In the genomic region with DNA sequence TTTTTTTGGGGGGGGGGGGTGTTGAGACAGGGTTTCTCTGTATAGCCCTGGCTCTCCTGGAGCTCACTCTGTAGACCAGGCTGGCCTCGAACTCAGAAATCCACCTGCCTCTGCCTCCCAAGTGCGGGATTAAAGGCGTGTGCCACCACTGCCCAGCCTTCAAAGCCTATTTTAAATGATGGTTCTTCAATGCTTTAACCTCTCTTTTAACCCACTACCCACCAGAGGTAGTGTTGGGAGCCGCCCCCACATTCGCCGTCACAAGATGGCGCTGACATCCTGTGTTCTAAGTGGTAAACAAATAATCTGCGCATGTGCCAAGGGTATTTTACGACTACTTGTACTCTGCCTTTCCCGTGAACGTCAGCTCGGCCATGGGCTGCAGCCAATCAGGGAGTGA, we compare ENCODE assay signal across 9 mouse cellular contexts. TPM values are rescaled to one million over a fixed set of nuclear protein-coding genes. Genes with fewer than 3 reads are reported as not detected.
A peak's percentile ranks its signal among the peaks of the same experiment; 100 is the strongest.
DNase-seq lines count a peak whose midpoint lies in the region; ATAC-seq and TF ChIP-seq lines count a peak whose summit lies in the region.
"Not testable (repeated sequence)": the region's sequence is repeated elsewhere in the genome, so short reads cannot be mapped to it uniquely, and the experiment has no call there.
"Had no signal": no experiment of that assay in that cellular context is flagged by ENCODE, and none has a peak within 500 bp of the region (broad histone marks: within the 10 kb centered on the region; RNA-seq: fewer than 3 reads in every experiment).

No protein-coding gene starts in this region.

- WGBS in liver, embryonic 13.5 days (ENCODE audit: insufficient replicate concordance): 56% methylated on average over 8 of the region's 12 CpGs
- 62% methylated on average over 8 of the region's 12 CpGs for WGBS in midbrain, embryonic 14.5 days
- 48% methylated on average over 8 of the region's 12 CpGs for WGBS in stomach, postnatal 0 days

- H3K4me3 ChIP-seq in gastrocnemius, adult 2 months; liver, embryonic 13.5 days (replicated peaks); midbrain, embryonic 14.5 days (replicated peaks; ENCODE audit: low read depth, low read length); stomach, postnatal 0 days (ENCODE audit: low read depth, low read length): not testable (repeated sequence)

- H3K4me1 ChIP-seq in liver, embryonic 13.5 days (replicated peaks): peaks cover 30% of the 10 kb centered on the region
- H3K4me1 ChIP-seq in midbrain, embryonic 14.5 days (ENCODE audit: control insufficient read depth, insufficient read depth, low read length): peaks cover 18% of the 10 kb centered on the region
- H3K4me1 ChIP-seq in stomach, postnatal 0 days (replicated peaks; ENCODE audit: control insufficient read depth, insufficient read depth): not testable (repeated sequence)

- H3K9me3 ChIP-seq in liver, embryonic 13.5 days (replicated peaks); midbrain, embryonic 14.5 days (ENCODE audit: control insufficient read depth, low read length); stomach, postnatal 0 days (ENCODE audit: control insufficient read depth, low read length): not testable (repeated sequence)

- ATAC-seq in CD4-positive, CD25-positive, alpha-beta regulatory T cell, adult 4 months: peak; percentile 8
- not testable (repeated sequence) for ATAC-seq in liver, embryonic 13.5 days (ENCODE audit: low read depth); midbrain, embryonic 14.5 days (ENCODE audit: low FRiP score, low TSS enrichment); stomach, postnatal 0 days (ENCODE audit: low FRiP score, low TSS enrichment)

- DNase-seq in embryo, embryonic 10.5 days (ENCODE audit: low spot score): peak; percentile 11
- DNase-seq in gastrocnemius, adult 2 months; liver, embryonic 13.5 days; stomach, postnatal 0 days (ENCODE audit: low spot score): not testable (repeated sequence)
- peak; percentile 65 for DNase-seq in induced T-regulatory cell, adult 2 months (ENCODE audit: low read depth)
- DNase-seq in midbrain, embryonic 14.5 days: peak; percentile 41

- intact Hi-C loops in gastrocnemius, adult 2 months (cut with DNase I): not testable (repeated sequence)

- not testable (repeated sequence) for H3K4me2 ChIP-seq in liver, embryonic 13.5 days; midbrain, embryonic 14.5 days (ENCODE audit: low read length); stomach, postnatal 0 days (replicated peaks; ENCODE audit: low read depth)

- H3K27ac ChIP-seq in gastrocnemius, adult 2 months: peak overlapping the region; percentile 38; the same call in 1 of the 2 replicates
- peak overlapping the region; percentile 98; the same call in 1 of the 2 replicates for H3K27ac ChIP-seq in liver, embryonic 13.5 days
- H3K27ac ChIP-seq in midbrain, embryonic 14.5 days (replicated peaks; ENCODE audit: low read depth, low read length); stomach, postnatal 0 days (replicated peaks): not testable (repeated sequence)

- not testable (repeated sequence) for TF ChIP-seq EP300 in stomach, postnatal 0 days (optimal IDR thresholded peaks at IDR 0.05)

- H3K36me3 ChIP-seq in liver, embryonic 13.5 days; midbrain, embryonic 14.5 days (ENCODE audit: control insufficient read depth, insufficient read depth, low read length); stomach, postnatal 0 days (ENCODE audit: control insufficient read depth, insufficient read depth, low read length): not testable (repeated sequence)

- H3K9ac ChIP-seq in liver, embryonic 13.5 days; midbrain, embryonic 14.5 days (replicated peaks; ENCODE audit: low read length); stomach, postnatal 0 days (ENCODE audit: low read length): not testable (repeated sequence)

- not testable (repeated sequence) for TF ChIP-seq CTCF in gastrocnemius, adult 2 months (IDR thresholded peaks at IDR 0.05)
- 0 out of 2 replicates have a peak, but pooled peaks have one; percentile 7 for TF ChIP-seq CTCF in stomach, postnatal 0 days (IDR thresholded peaks at IDR 0.05; ENCODE audit: low read depth)

- H3K27me3 ChIP-seq in liver, embryonic 13.5 days: peaks cover 20% of the 10 kb centered on the region
- H3K27me3 ChIP-seq in midbrain, embryonic 14.5 days (ENCODE audit: control insufficient read depth, insufficient read depth, low read length); stomach, postnatal 0 days (ENCODE audit: control insufficient read depth, insufficient read depth, low read length): not testable (repeated sequence)

RNA-seq across cellular contexts. Expression of gene Pink1, which starts 1.0 kb away (rescaled TPM):
- polyA plus RNA-seq in CD4-positive, CD25-positive, alpha-beta regulatory T cell, adult 4 months (2017; shearing (Covaris generic)): 10 to 100 TPM; 12.9 to 22.6 TPM
- total RNA-seq in gastrocnemius, adult 2 months (2021): 100 to 1,000 TPM; 652 to 780 TPM
- polyA plus RNA-seq in liver, embryonic 13.5 days (2015; fragmentation: Nextera tagmentation; extraction: Ambion mirVana): 25.7 and 26.7 TPM in 2 replicates
- 54.1 and 74.7 TPM in 2 replicates for polyA plus RNA-seq in midbrain, embryonic 14.5 days (2014; fragmentation: Nextera tagmentation; extraction: Ambion mirVana)
- polyA plus RNA-seq in stomach, postnatal 0 days (2015; fragmentation: Nextera tagmentation; extraction: Ambion mirVana): 62.1 and 77.1 TPM in 2 replicates

RNA-seq across cellular contexts. Expression of gene Ddost, which starts 22.6 kb away (rescaled TPM):
- 100 to 1,000 TPM in 1 of 2 experiments, 10 to 100 TPM in 1; 92.3 to 122 TPM for polyA plus RNA-seq in CD4-positive, CD25-positive, alpha-beta regulatory T cell, adult 4 months (2017; shearing (Covaris generic))
- 10 to 100 TPM; 29.1 to 34.3 TPM for total RNA-seq in gastrocnemius, adult 2 months (2021)
- polyA plus RNA-seq in liver, embryonic 13.5 days (2015; fragmentation: Nextera tagmentation; extraction: Ambion mirVana): 173 and 182 TPM in 2 replicates
- polyA plus RNA-seq in midbrain, embryonic 14.5 days (2014; fragmentation: Nextera tagmentation; extraction: Ambion mirVana): 177 and 184 TPM in 2 replicates
- polyA plus RNA-seq in stomach, postnatal 0 days (2015; fragmentation: Nextera tagmentation; extraction: Ambion mirVana): 253 and 258 TPM in 2 replicates

RNA-seq across cellular contexts. Expression of gene Cda, which starts 40.6 kb away (rescaled TPM):
- polyA plus RNA-seq in CD4-positive, CD25-positive, alpha-beta regulatory T cell, adult 4 months (2017; shearing (Covaris generic)): not detected
- 1 to 10 TPM in 1 of 2 experiments, under 1 TPM in 1; 0.56 to 1.2 TPM for total RNA-seq in gastrocnemius, adult 2 months (2021)
- 4.7 and 5.2 TPM in 2 replicates for polyA plus RNA-seq in liver, embryonic 13.5 days (2015; fragmentation: Nextera tagmentation; extraction: Ambion mirVana)
- 2.4 and 4.6 TPM in 2 replicates for polyA plus RNA-seq in midbrain, embryonic 14.5 days (2014; fragmentation: Nextera tagmentation; extraction: Ambion mirVana)
- 12.5 and 15.2 TPM in 2 replicates for polyA plus RNA-seq in stomach, postnatal 0 days (2015; fragmentation: Nextera tagmentation; extraction: Ambion mirVana)
- total RNA-seq: hematopoietic stem cell, adult 5-6 weeks; megakaryocyte, adult 5-6 weeks had no signal
